Mouse (Mus musculus) kidney, adult 2 months (tissue): Measurements from ENCODE around the gene Bckdha.

Experiments
- CTCF ChIP-seq: fragments of 200-500 bp; conservative IDR thresholded peaks from 2 replicates; pipeline ENCODE4 v1.5.1; 2011; ENCODE audit warnings: low read depth, mild to moderate bottlenecking, control low read depth, low read length, moderate library complexity, mixed read lengths; ENCODE audit not compliant: insufficient read depth, insufficient read length
- POLR2A ChIP-seq: fragments of 200-500 bp; IDR thresholded peaks from one replicate; pipeline ENCODE4 v1.6.1; 2011; ENCODE audit warnings: low read depth, low read length, control low read depth

DNA sequence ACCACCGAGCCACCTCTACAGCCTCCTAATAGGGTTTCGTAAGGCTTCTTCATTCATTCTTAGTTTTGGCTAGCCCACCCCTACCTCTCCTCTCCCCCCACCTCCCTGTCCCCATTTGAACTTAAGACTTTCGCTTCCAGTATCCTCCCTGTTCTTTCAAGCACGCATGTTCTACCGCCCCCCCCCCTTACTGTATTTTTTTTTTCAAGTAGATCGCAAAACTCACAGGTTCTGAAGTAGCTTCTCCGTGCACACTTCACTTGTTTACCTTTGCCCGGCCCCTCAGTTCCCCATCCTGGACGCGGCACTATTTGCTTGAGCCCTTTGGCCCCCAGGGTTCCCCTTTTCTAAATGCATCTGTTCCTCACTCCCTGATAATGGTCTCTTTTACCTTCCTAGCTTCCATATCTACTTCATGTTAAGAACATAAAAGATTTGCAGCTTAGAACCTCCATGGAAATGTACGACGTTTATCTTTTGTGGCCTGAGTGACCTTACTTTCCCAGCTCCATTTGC lies 6.5 kb downstream of the Bckdha start:
- TF ChIP-seq POLR2A (no peak), CTCF (no peak)
